Mouse (Mus musculus): Measurements from ENCODE around the gene Rabggta. TPM values are rescaled to one million over a fixed set of nuclear protein-coding genes. Genes with fewer than 3 reads are reported as not detected.

The Rabggta gene
- polyA plus RNA-seq, 1 experiment from 2014 or later: 34.0 TPM

- peak overlapping the region; percentile 56 for H3K9ac ChIP-seq
- peaks cover 34% of the 10 kb centered on the region for H3K36me3 ChIP-seq (replicated peaks)
- H3K9me3 ChIP-seq: no peaks in the 10 kb centered on the region
- no peaks in the 10 kb centered on the region for H3K27me3 ChIP-seq
- peak overlapping the region; percentile 68 for H3K4me3 ChIP-seq (replicated peaks)
- peaks cover 23% of the 10 kb centered on the region for H3K4me1 ChIP-seq
- no peak for ATAC-seq (ENCODE audit: low FRiP score)
- WGBS: 85% methylated on average over 7 of the region's 7 CpGs
- 0 out of 2 replicates have a peak overlapping the region, but pooled peaks have one; percentile 88 for H3K27ac ChIP-seq
- peak overlapping the region; percentile 97 for H3K4me2 ChIP-seq
These were observed 49.4 kb downstream of the Rabggta start for GRCm38 (mm10) chr14:55672741-55673060.

- Histone ChIP-seq H3K27ac (peak within 1 kb of the TSS; percentile 88), H3K9me3 (no peaks in the 10 kb centered on the region), H3K4me3 (replicated peaks) (peak within 1 kb of the TSS; percentile 68), H3K27me3 (no peaks in the 10 kb centered on the region), H3K36me3 (replicated peaks) (peaks cover 29% of the 10 kb centered on the region), H3K9ac (peak within 1 kb of the TSS; percentile 90), H3K4me1 (peaks cover 23% of the 10 kb centered on the region), H3K4me2 (peak within 1 kb of the TSS; percentile 97)
- peak; percentile 98 for ATAC-seq (ENCODE audit: low FRiP score)
- WGBS: under 1% methylated on average over 38 of the region's 38 CpGs
These were observed 50.0 kb downstream of the Rabggta start, which contains the start of the genes Gmpr2 and Nedd8 for GRCm38 (mm10) chr14:55671833-55672740. TSS of gene Gmpr2 (plus strand) at chr14:55671941. TSS of gene Nedd8 (minus strand) at chr14:55672124.

- ATAC-seq (ENCODE audit: low FRiP score): peak; percentile 63
- H3K4me2 ChIP-seq: peak overlapping the region; percentile 97
- H3K36me3 ChIP-seq (replicated peaks): peaks cover 26% of the 10 kb centered on the region
- H3K27ac ChIP-seq: peak overlapping the region; percentile 88
- peaks cover 23% of the 10 kb centered on the region for H3K4me1 ChIP-seq
- under 1% methylated on average over 12 of the region's 12 CpGs for WGBS
- H3K9me3 ChIP-seq: no peaks in the 10 kb centered on the region
- H3K4me3 ChIP-seq (replicated peaks): peak overlapping the region; percentile 68
- no peaks in the 10 kb centered on the region for H3K27me3 ChIP-seq
- H3K9ac ChIP-seq: peak overlapping the region; percentile 90
These were observed 50.6 kb downstream of the Rabggta start for GRCm38 (mm10) chr14:55671486-55671832.

Other genes starting within 250 kb of the Rabggta start
- gene Dhrs4, start 243.5 kb downstream of the Rabggta start, polyA plus RNA-seq (2016; fragmentation: Nextera tagmentation; extraction: Ambion mirVana): 52.5 and 59.9 TPM in 2 replicates
- 17.8 and 18.6 TPM in 2 replicates for gene Carmil3, start 231.6 kb downstream of the Rabggta start, polyA plus RNA-seq (2016; fragmentation: Nextera tagmentation; extraction: Ambion mirVana)
- 0.55 and 0.90 TPM in 2 replicates for gene Cpne6, start 211.8 kb downstream of the Rabggta start, polyA plus RNA-seq (2016; fragmentation: Nextera tagmentation; extraction: Ambion mirVana)
- not detected in 2 replicates for gene Nrl, start 197.3 kb downstream of the Rabggta start, polyA plus RNA-seq (2016; fragmentation: Nextera tagmentation; extraction: Ambion mirVana)
- gene Pck2, start 182.0 kb downstream of the Rabggta start, polyA plus RNA-seq (2016; fragmentation: Nextera tagmentation; extraction: Ambion mirVana): 19.0 and 19.8 TPM in 2 replicates
- 103 and 105 TPM in 2 replicates for gene Dcaf11, start 162.3 kb downstream of the Rabggta start, polyA plus RNA-seq (2016; fragmentation: Nextera tagmentation; extraction: Ambion mirVana)
- 0.64 TPM in 1 of 2 replicates, not detected in the other for gene A730061H03Rik, start 161.9 kb downstream of the Rabggta start, polyA plus RNA-seq (2016; fragmentation: Nextera tagmentation; extraction: Ambion mirVana)
- 0.20 TPM in 1 of 2 replicates, not detected in the other for gene Fitm1, start 146.6 kb downstream of the Rabggta start, polyA plus RNA-seq (2016; fragmentation: Nextera tagmentation; extraction: Ambion mirVana)
- 117 and 119 TPM in 2 replicates for gene Psme1, start 144.1 kb downstream of the Rabggta start, polyA plus RNA-seq (2016; fragmentation: Nextera tagmentation; extraction: Ambion mirVana)
- gene Emc9, start 137.0 kb downstream of the Rabggta start, polyA plus RNA-seq (2016; fragmentation: Nextera tagmentation; extraction: Ambion mirVana): 3.7 and 6.0 TPM in 2 replicates
- gene Psme2, start 131.2 kb downstream of the Rabggta start, polyA plus RNA-seq (2016; fragmentation: Nextera tagmentation; extraction: Ambion mirVana): 199 and 201 TPM in 2 replicates
- gene Rnf31, start 130.6 kb downstream of the Rabggta start, polyA plus RNA-seq (2016; fragmentation: Nextera tagmentation; extraction: Ambion mirVana): 18.2 and 20.8 TPM in 2 replicates
- 9.8 and 10.3 TPM in 2 replicates for gene Irf9, start 118.7 kb downstream of the Rabggta start, polyA plus RNA-seq (2016; fragmentation: Nextera tagmentation; extraction: Ambion mirVana)
- gene Rec8, start 104.2 kb downstream of the Rabggta start, polyA plus RNA-seq (2016; fragmentation: Nextera tagmentation; extraction: Ambion mirVana): 7.2 and 8.5 TPM in 2 replicates
- gene Ipo4, start 86.3 kb downstream of the Rabggta start, polyA plus RNA-seq (2016; fragmentation: Nextera tagmentation; extraction: Ambion mirVana): 68.5 and 68.6 TPM in 2 replicates
- 4.0 and 5.6 TPM in 2 replicates for gene Gm49378, start 84.4 kb downstream of the Rabggta start, polyA plus RNA-seq (2016; fragmentation: Nextera tagmentation; extraction: Ambion mirVana)
- 68.7 and 73.4 TPM in 2 replicates for gene Tm9sf1, start 78.5 kb downstream of the Rabggta start, polyA plus RNA-seq (2016; fragmentation: Nextera tagmentation; extraction: Ambion mirVana)
- gene Tssk4, start 72.1 kb downstream of the Rabggta start, polyA plus RNA-seq (2016; fragmentation: Nextera tagmentation; extraction: Ambion mirVana): 0.65 and 0.68 TPM in 2 replicates
- 60.5 and 64.5 TPM in 2 replicates for gene Mdp1, start 61.8 kb downstream of the Rabggta start, polyA plus RNA-seq (2016; fragmentation: Nextera tagmentation; extraction: Ambion mirVana)
- gene Gmpr2, start 50.3 kb downstream of the Rabggta start, polyA plus RNA-seq (2016; fragmentation: Nextera tagmentation; extraction: Ambion mirVana): 59.3 and 63.5 TPM in 2 replicates
- 577 and 583 TPM in 2 replicates for gene Nedd8, start 50.1 kb downstream of the Rabggta start, polyA plus RNA-seq (2016; fragmentation: Nextera tagmentation; extraction: Ambion mirVana)
- 61.6 and 68.2 TPM in 2 replicates for gene Tinf2, start 40.4 kb downstream of the Rabggta start, polyA plus RNA-seq (2016; fragmentation: Nextera tagmentation; extraction: Ambion mirVana)
- gene Tgm1, start 8.3 kb downstream of the Rabggta start, polyA plus RNA-seq (2016; fragmentation: Nextera tagmentation; extraction: Ambion mirVana): 0.55 and 0.58 TPM in 2 replicates
- 68.8 and 74.1 TPM in 2 replicates for gene Dhrs1, start 23.4 kb upstream of the Rabggta start, polyA plus RNA-seq (2016; fragmentation: Nextera tagmentation; extraction: Ambion mirVana)
- 47.9 and 52.0 TPM in 2 replicates for gene Nop9, start 23.4 kb upstream of the Rabggta start, polyA plus RNA-seq (2016; fragmentation: Nextera tagmentation; extraction: Ambion mirVana)
- gene Cideb, start 36.2 kb upstream of the Rabggta start, polyA plus RNA-seq (2016; fragmentation: Nextera tagmentation; extraction: Ambion mirVana): 0.40 TPM in 1 of 2 replicates, not detected in the other
- gene Ltb4r2, start 39.2 kb upstream of the Rabggta start, polyA plus RNA-seq (2016; fragmentation: Nextera tagmentation; extraction: Ambion mirVana): 0.20 and 0.41 TPM in 2 replicates
- 0.13 and 0.19 TPM in 2 replicates for gene Ltb4r1, start 43.7 kb upstream of the Rabggta start, polyA plus RNA-seq (2016; fragmentation: Nextera tagmentation; extraction: Ambion mirVana)
- 5.5 and 6.0 TPM in 2 replicates for gene Adcy4, start 61.8 kb upstream of the Rabggta start, polyA plus RNA-seq (2016; fragmentation: Nextera tagmentation; extraction: Ambion mirVana)
- 5.1 and 5.9 TPM in 2 replicates for gene Ripk3, start 66.6 kb upstream of the Rabggta start, polyA plus RNA-seq (2016; fragmentation: Nextera tagmentation; extraction: Ambion mirVana)
- gene Nfatc4, start 100.9 kb upstream of the Rabggta start, polyA plus RNA-seq (2016; fragmentation: Nextera tagmentation; extraction: Ambion mirVana): 25.4 and 35.6 TPM in 2 replicates
- gene Nynrin, start 131.7 kb upstream of the Rabggta start, polyA plus RNA-seq (2016; fragmentation: Nextera tagmentation; extraction: Ambion mirVana): 23.9 and 26.9 TPM in 2 replicates
- gene Cbln3, start 162.1 kb upstream of the Rabggta start, polyA plus RNA-seq (2016; fragmentation: Nextera tagmentation; extraction: Ambion mirVana): 0.04 and 0.27 TPM in 2 replicates
- gene Khnyn, start 162.7 kb upstream of the Rabggta start, polyA plus RNA-seq (2016; fragmentation: Nextera tagmentation; extraction: Ambion mirVana): 18.9 and 21.2 TPM in 2 replicates
- gene Sdr39u1, start 178.0 kb upstream of the Rabggta start, polyA plus RNA-seq (2016; fragmentation: Nextera tagmentation; extraction: Ambion mirVana): 42.6 and 51.0 TPM in 2 replicates
- gene Cma1, start 222.4 kb upstream of the Rabggta start, polyA plus RNA-seq (2016; fragmentation: Nextera tagmentation; extraction: Ambion mirVana): not detected in 2 replicates
- not detected in 2 replicates for gene Cma2, start 228.7 kb upstream of the Rabggta start, polyA plus RNA-seq (2016; fragmentation: Nextera tagmentation; extraction: Ambion mirVana)